Mouse (Mus musculus) heart, embryonic 10.5 days (tissue): ENCODE results near the gene Mtfr1l. TPM values are rescaled to one million over a fixed set of nuclear protein-coding genes. Genes with fewer than 3 reads are reported as not detected.

ENCODE experiments used
- DNase-seq: peaks from one replicate; pipeline ENCODE4 v3.0.0-alpha.2; 2017; ENCODE audit warnings: low spot score
- H3K27ac ChIP-seq: fragments of 300-500 bp; sonication (generic); 2 replicates; pipeline ENCODE4 v1.5.1; 2016; ENCODE audit warnings: mild to moderate bottlenecking
- H3K27me3 ChIP-seq: fragments of 300-500 bp; sonication (generic); 2 replicates; pipeline ENCODE4 v1.6.1; 2016; ENCODE audit warnings: mild to moderate bottlenecking; ENCODE audit not compliant: poor library complexity, insufficient read depth, severe bottlenecking
- H3K36me3 ChIP-seq: fragments of 300-500 bp; sonication (generic); 2 replicates; pipeline ENCODE4 v1.6.1; 2016; ENCODE audit warnings: mild to moderate bottlenecking, moderate library complexity
- H3K4me1 ChIP-seq: fragments of 300-500 bp; sonication (generic); 2 replicates; pipeline ENCODE4 v1.6.1; 2016; ENCODE audit warnings: mild to moderate bottlenecking
- H3K4me3 ChIP-seq: fragments of 300-500 bp; sonication (generic); 2 replicates; pipeline ENCODE4 v1.5.1; 2016; ENCODE audit warnings: mild to moderate bottlenecking, moderate library complexity
- H3K9me3 ChIP-seq: fragments of 300-500 bp; sonication (generic); 2 replicates; pipeline ENCODE4 v1.6.1; 2016; ENCODE audit warnings: mild to moderate bottlenecking, moderate library complexity
- WGBS: fragments of 180-500 bp; shearing (Covaris S2); methylation state at CpG from one replicate; pipeline ENCODE4 v1.1.7; 2016; 5-methylcytosine and 5-hydroxymethylcytosine counted together
- polyA plus RNA-seq: library from polyadenylated mRNA; unstranded; fragments of >200 nt; fragmentation: Nextera tagmentation; extraction: Ambion mirVana; gene quantifications from 2 replicates; pipeline ENCODE4 v1.2.1, GENCODE M21; 2016

Mtfr1l gene
- polyA plus RNA-seq, 1 experiment from 2014 or later, result 155 TPM

- DNase-seq, result peak; percentile 84
- WGBS, result 2% methylated on average over 67 of the region's 67 CpGs
- Histone ChIP-seq H3K27ac (peak within 1 kb of the TSS; percentile 95), H3K4me1 (peaks cover 41% of the 10 kb centered on the region), H3K27me3 (no peaks in the 10 kb centered on the region), H3K36me3 (peaks cover 41% of the 10 kb centered on the region), H3K4me3 (peak within 1 kb of the TSS; percentile 71), H3K9me3 (peaks cover 7% of the 10 kb centered on the region; the same call in 1 of the 2 replicates)
Observed at GRCm38 (mm10) chr4:134551494-134552316, 16.5 kb upstream of the Mtfr1l start, which contains the start of gene Selenon. Gene Selenon, minus strand, starts transcription at chr4:134552166.

DNA sequence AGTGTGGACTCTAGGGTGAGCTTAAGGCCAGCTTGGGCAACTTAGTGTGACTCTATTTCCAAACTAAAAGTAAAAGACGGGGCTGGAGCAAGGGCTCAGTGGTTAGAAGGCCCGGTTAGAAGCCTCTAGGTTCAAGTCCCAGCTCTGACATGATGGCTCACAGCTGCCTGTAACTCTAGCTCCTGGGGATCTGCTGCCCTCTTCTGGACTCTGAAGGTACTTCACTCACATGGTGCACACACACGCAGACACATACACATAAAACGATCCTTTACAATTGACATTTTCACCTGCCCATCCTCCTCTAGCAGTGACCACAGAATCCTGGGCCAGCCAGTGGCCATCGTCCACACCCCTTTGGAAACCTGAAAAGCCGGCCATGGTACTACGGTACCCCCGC, 14.7 kb upstream of the Mtfr1l start:
- Histone ChIP-seq H3K27ac (no peak overlapping the region), H3K36me3 (peaks cover 59% of the 10 kb centered on the region), H3K4me1 (peaks cover 41% of the 10 kb centered on the region), H3K9me3 (peaks cover 7% of the 10 kb centered on the region; the same call in 1 of the 2 replicates), H3K27me3 (no peaks in the 10 kb centered on the region), H3K4me3 (no peak overlapping the region)
- DNase-seq, result no peak
- WGBS, result 97% methylated on average over 8 of the region's 8 CpGs

GRCm38 (mm10) chr4:134548169-134548938, 13.2 kb upstream of the Mtfr1l start:
- DNase-seq, result no peak
- no peak overlapping the region for H3K4me3 ChIP-seq
- peaks cover 75% of the 10 kb centered on the region for H3K36me3 ChIP-seq
- H3K27me3 ChIP-seq, result no peaks in the 10 kb centered on the region
- WGBS, result 60% methylated on average over 18 of the region's 18 CpGs
- H3K9me3 ChIP-seq, result peaks cover 7% of the 10 kb centered on the region; the same call in 1 of the 2 replicates
- peak overlapping the region; percentile 18; the same call in 1 of the 2 replicates for H3K27ac ChIP-seq
- peaks cover 41% of the 10 kb centered on the region for H3K4me1 ChIP-seq

DNA sequence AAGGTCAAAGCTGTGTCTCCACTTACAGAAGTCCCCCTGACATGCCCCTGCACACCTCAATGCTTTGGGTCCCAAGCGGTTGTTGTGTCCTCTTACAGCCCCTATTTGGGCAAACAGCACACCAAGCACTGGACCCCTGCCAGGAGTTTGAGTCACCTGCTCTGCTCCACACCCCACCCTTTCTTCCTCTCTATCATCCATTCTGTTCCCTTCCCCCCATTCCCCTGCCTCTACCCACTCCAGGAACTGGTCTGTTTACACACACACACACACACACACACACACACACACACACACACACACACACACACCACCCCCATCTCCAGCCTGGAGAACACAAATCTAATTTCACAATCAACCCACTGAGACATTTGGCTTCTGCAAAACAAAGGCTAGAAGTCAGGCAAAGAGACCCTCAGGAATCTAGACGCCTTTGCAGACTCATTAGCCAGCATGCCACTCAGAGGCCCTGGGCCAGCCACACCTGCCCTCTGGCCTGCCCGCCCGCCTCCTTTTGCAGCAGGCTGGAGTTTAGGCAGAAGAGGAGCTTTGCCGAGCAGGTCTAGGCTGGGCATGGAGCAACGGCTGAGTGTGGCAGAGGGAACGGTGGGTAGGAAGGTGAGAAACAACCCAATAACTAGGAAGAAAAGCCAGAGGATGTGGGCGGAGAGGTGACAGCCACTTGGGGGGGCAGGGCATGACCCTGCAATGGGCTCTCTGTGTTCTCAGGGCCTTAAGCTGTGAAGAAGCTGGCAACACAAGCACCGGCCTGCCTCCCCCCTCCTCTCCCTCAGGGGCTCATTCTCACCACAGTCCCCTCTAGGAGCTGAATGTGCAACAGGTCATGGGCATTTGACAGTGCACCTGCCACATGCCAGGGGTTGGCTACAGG, 11.9 kb upstream of the Mtfr1l start:
- no peak overlapping the region for H3K4me3 ChIP-seq
- H3K27ac ChIP-seq, result no peak overlapping the region
- WGBS, result 67% methylated on average over 9 of the region's 9 CpGs
- H3K27me3 ChIP-seq, result no peaks in the 10 kb centered on the region
- no peak for DNase-seq
- H3K9me3 ChIP-seq, result peaks cover 7% of the 10 kb centered on the region; the same call in 1 of the 2 replicates
- peaks cover 36% of the 10 kb centered on the region for H3K4me1 ChIP-seq
- peaks cover 88% of the 10 kb centered on the region for H3K36me3 ChIP-seq

DNA sequence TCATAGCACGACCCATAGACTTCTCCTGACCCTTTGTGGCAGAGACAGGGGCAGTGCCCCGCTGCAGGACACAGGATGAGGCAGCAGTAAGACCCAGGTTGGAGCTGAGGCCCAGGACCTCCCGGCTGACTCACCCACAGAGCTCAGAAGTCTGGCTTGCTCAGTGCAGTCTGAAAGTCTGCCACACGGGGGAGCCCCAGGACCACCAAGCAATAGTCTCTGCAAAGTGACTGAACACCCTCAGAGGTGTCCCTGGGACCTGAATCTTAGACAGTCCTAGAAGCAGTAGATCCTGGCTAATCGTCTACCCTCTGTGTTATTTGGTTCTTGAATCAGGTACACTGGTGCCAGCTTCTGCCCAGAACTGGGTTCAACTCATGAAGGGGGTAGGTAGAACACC, 8.1 kb upstream of the Mtfr1l start:
- H3K27ac ChIP-seq, result no peak overlapping the region
- no peaks in the 10 kb centered on the region for H3K9me3 ChIP-seq
- DNase-seq, result peak; percentile 94
- H3K4me1 ChIP-seq, result peaks cover 19% of the 10 kb centered on the region
- 11% methylated on average over 5 of the region's 5 CpGs for WGBS
- H3K36me3 ChIP-seq, result peaks cover 98% of the 10 kb centered on the region
- no peak overlapping the region for H3K4me3 ChIP-seq
- no peaks in the 10 kb centered on the region for H3K27me3 ChIP-seq

DNA sequence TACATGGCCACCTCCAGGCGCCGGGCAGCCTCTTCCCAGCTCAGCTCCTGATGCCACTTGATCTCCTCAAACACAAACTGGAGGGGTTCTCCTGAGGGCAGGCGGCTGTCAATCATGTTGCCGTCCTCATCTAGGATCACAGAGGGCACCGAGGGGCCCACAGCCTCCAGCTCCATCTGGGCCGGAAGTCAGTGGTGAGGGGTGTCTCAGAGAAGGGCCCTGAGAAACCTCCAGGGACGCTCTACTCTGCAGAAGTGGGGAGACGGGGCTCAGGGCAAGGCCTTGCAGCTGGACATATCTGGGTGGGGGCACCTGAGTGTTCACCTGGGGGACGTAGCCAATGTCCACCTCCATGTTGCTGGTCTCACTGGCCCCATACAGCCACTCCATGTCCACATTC, 7.5 kb upstream of the Mtfr1l start:
- Histone ChIP-seq H3K36me3 (peaks cover 96% of the 10 kb centered on the region), H3K9me3 (no peaks in the 10 kb centered on the region), H3K27me3 (no peaks in the 10 kb centered on the region), H3K4me1 (peaks cover 14% of the 10 kb centered on the region), H3K27ac (no peak overlapping the region), H3K4me3 (no peak overlapping the region)
- whole genome bisulfite sequencing, result 86% methylated on average over 9 of the region's 9 CpGs
- DNase-seq, result no peak

GRCm38 (mm10) chr4:134538997-134539580, 3.9 kb upstream of the Mtfr1l start:
- no peak overlapping the region for H3K4me3 ChIP-seq
- peaks cover 60% of the 10 kb centered on the region for H3K36me3 ChIP-seq
- DNase-seq, result no peak

GRCm38 (mm10) chr4:134535787-134536151, 582 bp upstream of the Mtfr1l start:
- Histone ChIP-seq H3K36me3 (peaks cover 38% of the 10 kb centered on the region), H3K4me3 (peak overlapping the region; percentile 88), H3K4me1 (peaks cover 35% of the 10 kb centered on the region), H3K9me3 (no peaks in the 10 kb centered on the region), H3K27me3 (no peaks in the 10 kb centered on the region), H3K27ac (peak overlapping the region; percentile 89)
- WGBS, result 28% methylated on average over 8 of the region's 8 CpGs
- no peak for DNase-seq

More at GRCm38 (mm10) chr4:134538997-134539580, 3.9 kb upstream of the Mtfr1l start:
- Histone ChIP-seq H3K27ac (no peak overlapping the region), H3K27me3 (no peaks in the 10 kb centered on the region), H3K4me1 (peaks cover 12% of the 10 kb centered on the region), H3K9me3 (no peaks in the 10 kb centered on the region)
- WGBS, result 85% methylated on average over 10 of the region's 10 CpGs

GRCm38 (mm10) chr4:134534124-134534886, 882 bp downstream of the Mtfr1l start:
- Histone ChIP-seq H3K4me3 (peak overlapping the region; percentile 88), H3K27ac (peak overlapping the region; percentile 89), H3K4me1 (peaks cover 35% of the 10 kb centered on the region), H3K36me3 (peaks cover 38% of the 10 kb centered on the region), H3K9me3 (no peaks in the 10 kb centered on the region), H3K27me3 (no peaks in the 10 kb centered on the region)
- WGBS, result under 1% methylated on average over 57 of the region's 57 CpGs
- DNase-seq, result no peak

GRCm38 (mm10) chr4:134533421-134533820, 1.8 kb downstream of the Mtfr1l start:
- peaks cover 38% of the 10 kb centered on the region for H3K36me3 ChIP-seq
- H3K4me1 ChIP-seq, result peaks cover 35% of the 10 kb centered on the region
- H3K9me3 ChIP-seq, result no peaks in the 10 kb centered on the region
- WGBS, result 87% methylated on average over 4 of the region's 4 CpGs
- H3K4me3 ChIP-seq, result peak overlapping the region; percentile 88
- peak overlapping the region; percentile 89; the same call in 1 of the 2 replicates for H3K27ac ChIP-seq
- no peak for DNase-seq
- no peaks in the 10 kb centered on the region for H3K27me3 ChIP-seq

- DNase-seq, result no peak
- Histone ChIP-seq H3K9me3 (no peaks in the 10 kb centered on the region), H3K4me1 (peaks cover 35% of the 10 kb centered on the region), H3K36me3 (peaks cover 38% of the 10 kb centered on the region), H3K27me3 (no peaks in the 10 kb centered on the region), H3K4me3 (no peak overlapping the region), H3K27ac (no peak overlapping the region)
- 66% methylated on average over 4 of the region's 4 CpGs for WGBS
Observed at GRCm38 (mm10) chr4:134532928-134533327, 2.3 kb downstream of the Mtfr1l start.
